In the genomic region with DNA sequence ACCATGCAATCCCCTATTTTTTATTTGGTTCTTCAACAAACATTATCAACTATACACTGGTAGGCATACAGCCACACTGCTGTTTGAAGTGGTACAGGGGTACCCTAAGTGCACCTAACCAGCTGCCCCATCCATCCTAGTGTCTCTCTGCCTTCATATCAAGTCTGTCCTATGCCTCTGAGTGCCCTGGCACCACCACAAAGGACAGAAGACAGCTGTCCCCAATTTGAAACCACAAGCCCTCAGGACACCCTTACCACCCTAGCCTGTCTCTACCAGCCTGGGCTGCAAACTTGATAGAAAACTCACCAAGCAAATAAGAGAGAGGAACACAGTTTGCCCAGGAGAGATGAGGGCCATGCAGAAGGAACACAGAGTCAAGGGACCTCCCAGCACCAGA, we compare ENCODE assay signal across 21 mouse cellular contexts.
"Had no signal": no experiment of that assay in that cellular context is flagged by ENCODE, and none has a peak within 500 bp of the region (broad histone marks: within the 10 kb centered on the region; RNA-seq: fewer than 3 reads in every experiment).

No protein-coding gene starts in this region.

- H3K9ac ChIP-seq: forebrain, postnatal 0 days; heart, embryonic 13.5 days; heart, embryonic 15.5 days; hindbrain, embryonic 12.5 days; hindbrain, embryonic 14.5 days; kidney, embryonic 15.5 days; limb, embryonic 13.5 days; limb, embryonic 15.5 days; liver, embryonic 14.5 days had no signal

- H3K27me3 ChIP-seq: heart, embryonic 15.5 days; hindbrain, embryonic 12.5 days; kidney, embryonic 15.5 days had no signal

- H3K27ac ChIP-seq: heart, adult 2 months; heart, embryonic 13.5 days; heart, embryonic 15.5 days; hindbrain, embryonic 12.5 days; hindbrain, embryonic 14.5 days; hindbrain, postnatal 0 days; kidney, embryonic 15.5 days; kidney, postnatal 0 days; limb, embryonic 13.5 days; limb, embryonic 15.5 days; liver, embryonic 14.5 days had no signal

- H3K4me2 ChIP-seq: heart, embryonic 11.5 days; heart, embryonic 13.5 days; heart, embryonic 15.5 days; hindbrain, embryonic 12.5 days; hindbrain, embryonic 14.5 days; kidney, embryonic 15.5 days; limb, embryonic 13.5 days; limb, embryonic 15.5 days had no signal

- H3K36me3 ChIP-seq: heart, embryonic 13.5 days; heart, embryonic 15.5 days; hindbrain, embryonic 12.5 days; limb, embryonic 13.5 days; limb, embryonic 15.5 days had no signal

- DNase-seq: forebrain, postnatal 0 days; gastrocnemius, postnatal 10 days; kidney, adult 11 months; kidney, adult 2 months; kidney, adult 9 months; kidney, postnatal 14 days; kidney, postnatal 36 days; left cerebral cortex, postnatal 4 days had no signal

- H3K4me3 ChIP-seq: heart, adult 2 months; heart, embryonic 13.5 days; heart, embryonic 15.5 days; hindbrain, embryonic 12.5 days; kidney, embryonic 15.5 days; limb, embryonic 13.5 days; limb, embryonic 15.5 days had no signal

- H3K9me3 ChIP-seq: heart, embryonic 13.5 days; heart, embryonic 15.5 days; hindbrain, embryonic 12.5 days; kidney, embryonic 15.5 days; limb, embryonic 13.5 days; limb, embryonic 15.5 days had no signal

- ATAC-seq: forebrain, postnatal 0 days; hindbrain, postnatal 0 days; intestine, embryonic 16.5 days had no signal
